Mouse (Mus musculus) testis, adult 2 months (tissue): ENCODE results near the gene Ints1.

Experiments used
- CTCF ChIP-seq: fragments of 200-500 bp; IDR thresholded peaks from 2 replicates; pipeline ENCODE4 v1.5.1; 2012; ENCODE audit warnings: low read depth, mild to moderate bottlenecking, inconsistent platforms, low read length, moderate library complexity; ENCODE audit not compliant: control insufficient read depth, insufficient read depth, insufficient replicate concordance
- POLR2A ChIP-seq: fragments of 200-500 bp; IDR thresholded peaks from 2 replicates; pipeline ENCODE4 v1.6.1; 2012; ENCODE audit warnings: low read depth, mild to moderate bottlenecking, inconsistent platforms, low read length, moderate library complexity; ENCODE audit not compliant: control insufficient read depth

DNA sequence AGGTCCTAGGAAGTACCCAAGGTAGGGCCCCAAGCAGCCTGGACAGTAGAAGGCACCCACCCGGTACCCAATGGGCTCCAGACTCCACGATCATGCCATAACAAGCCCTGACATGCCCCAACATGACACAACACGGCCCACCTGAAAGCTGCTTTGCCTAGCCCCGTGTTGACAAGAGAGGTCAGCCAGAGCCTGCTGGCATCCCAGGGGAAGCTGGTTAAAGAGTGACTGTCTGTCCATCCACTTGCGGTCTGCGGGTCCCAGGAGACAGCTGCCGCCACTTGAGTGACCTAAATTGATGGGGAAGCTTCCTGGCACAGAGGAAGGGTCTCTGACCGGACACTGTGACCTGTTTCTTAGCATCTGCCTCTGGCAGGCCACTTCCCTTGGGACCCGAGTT, 52.4 kb downstream of the Ints1 start:
- TF ChIP-seq CTCF (no peak), POLR2A (no peak)
